Mouse (Mus musculus): ENCODE results near the gene Tmem132d. TPM values are rescaled to one million over a fixed set of nuclear protein-coding genes. Genes with fewer than 3 reads are reported as not detected.

Gene Tmem132d
- total and polyA plus RNA-seq, 2 experiments from 2014 or later, result 2.3 to 13.0 TPM

GRCm38 (mm10) chr5:128452196-128452595 lies 19.3 kb upstream of the Tmem132d start:
- H3K9ac ChIP-seq, result no peak overlapping the region
- no peak overlapping the region for H3K4me2 ChIP-seq (ENCODE audit: low read depth)
- H3K9me3 ChIP-seq (ENCODE audit: low read length), result no peaks in the 10 kb centered on the region
- no peak for TF ChIP-seq CTCF (IDR thresholded peaks at IDR 0.05; ENCODE audit: low read depth)
- 12% methylated on average over 6 of the region's 6 CpGs for WGBS
- no peaks in the 10 kb centered on the region for H3K27me3 ChIP-seq (ENCODE audit: insufficient read depth, low read length)
- DNase-seq (peak; percentile 55), ATAC-seq (peak; percentile 77)
- H3K4me1 ChIP-seq (ENCODE audit: insufficient read depth), result peaks cover 7% of the 10 kb centered on the region; the same call in 1 of the 2 replicates
- no peaks in the 10 kb centered on the region for H3K36me3 ChIP-seq (ENCODE audit: insufficient read depth)
- H3K4me3 ChIP-seq (ENCODE audit: low read depth, low read length), result no peak overlapping the region
- H3K27ac ChIP-seq (ENCODE audit: low read depth, low read length), result no peak overlapping the region

DNA sequence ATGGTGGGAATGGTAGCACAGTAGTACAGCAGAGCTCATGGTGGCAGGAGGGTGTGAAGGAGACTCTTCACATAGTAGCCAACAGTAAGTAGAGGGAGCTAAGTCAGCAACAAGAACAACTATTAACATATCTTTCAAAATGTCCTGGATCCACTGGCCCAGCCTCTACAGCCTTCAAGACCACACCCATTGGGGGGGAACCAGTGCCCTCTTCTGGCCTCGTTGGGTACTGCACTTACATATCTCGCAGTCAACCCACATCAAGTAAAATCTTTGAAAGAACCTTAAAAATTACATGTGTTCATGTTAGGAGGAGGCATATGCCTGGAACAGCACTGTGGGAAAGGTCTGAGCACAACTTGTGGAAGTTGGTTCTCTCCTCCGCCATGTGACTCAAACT lies 17.9 kb upstream of the Tmem132d start:
- TF ChIP-seq CTCF (IDR thresholded peaks at IDR 0.05; ENCODE audit: low read depth), result peak; percentile 52
- no peak for ATAC-seq
- no peaks in the 10 kb centered on the region for H3K9me3 ChIP-seq (ENCODE audit: low read length)
- no peak for DNase-seq
- H3K9ac ChIP-seq, result no peak overlapping the region
- no peak overlapping the region for H3K27ac ChIP-seq (ENCODE audit: low read depth, low read length)
- peaks cover 7% of the 10 kb centered on the region; the same call in 1 of the 2 replicates for H3K4me1 ChIP-seq (ENCODE audit: insufficient read depth)
- H3K27me3 ChIP-seq (ENCODE audit: insufficient read depth, low read length), result no peaks in the 10 kb centered on the region
- no peak overlapping the region for H3K4me3 ChIP-seq (ENCODE audit: low read depth, low read length)
- no peaks in the 10 kb centered on the region for H3K36me3 ChIP-seq (ENCODE audit: insufficient read depth)
- H3K4me2 ChIP-seq (ENCODE audit: low read depth), result no peak overlapping the region
- 84% methylated on average over 3 of the region's 3 CpGs for WGBS

DNA sequence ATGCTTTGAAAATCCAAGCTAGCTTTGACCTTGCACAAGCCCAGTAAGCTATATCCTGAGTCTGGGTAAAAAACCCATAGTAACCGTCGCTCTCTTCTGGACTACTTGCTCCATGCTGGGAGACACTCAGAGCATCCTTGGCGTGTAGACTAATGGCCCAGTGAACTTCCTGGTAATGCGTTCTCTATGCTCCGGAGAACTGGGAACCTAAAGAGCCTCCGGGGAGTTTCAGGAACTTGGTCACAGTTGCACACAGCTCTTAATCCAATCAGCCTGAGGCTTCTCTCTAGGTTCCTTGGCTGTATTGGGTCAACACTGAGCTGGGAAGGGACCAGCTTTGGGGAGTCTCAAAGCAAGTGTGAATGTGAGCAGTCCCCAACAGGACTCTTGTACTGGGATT lies 12.0 kb upstream of the Tmem132d start:
- ATAC-seq (no peak), DNase-seq (no peak)
- 19% methylated on average over 6 of the region's 6 CpGs for WGBS
- no peak for TF ChIP-seq CTCF (IDR thresholded peaks at IDR 0.05; ENCODE audit: low read depth)
- Histone ChIP-seq H3K4me3 (ENCODE audit: low read depth, low read length) (no peak overlapping the region), H3K36me3 (ENCODE audit: insufficient read depth) (no peaks in the 10 kb centered on the region), H3K9me3 (ENCODE audit: low read length) (no peaks in the 10 kb centered on the region), H3K4me1 (ENCODE audit: insufficient read depth) (no peaks in the 10 kb centered on the region), H3K9ac (no peak overlapping the region), H3K27me3 (ENCODE audit: insufficient read depth, low read length) (peaks cover 26% of the 10 kb centered on the region), H3K4me2 (ENCODE audit: low read depth) (no peak overlapping the region), H3K27ac (ENCODE audit: low read depth, low read length) (no peak overlapping the region)

- ATAC-seq (no peak), DNase-seq (no peak)
- Histone ChIP-seq H3K4me1 (ENCODE audit: insufficient read depth) (no peaks in the 10 kb centered on the region), H3K9ac (no peak overlapping the region), H3K27me3 (ENCODE audit: insufficient read depth, low read length) (peaks cover 26% of the 10 kb centered on the region), H3K4me3 (ENCODE audit: low read depth, low read length) (no peak overlapping the region), H3K36me3 (ENCODE audit: insufficient read depth) (no peaks in the 10 kb centered on the region), H3K9me3 (ENCODE audit: low read length) (no peaks in the 10 kb centered on the region), H3K4me2 (ENCODE audit: low read depth) (peak overlapping the region; percentile 26), H3K27ac (ENCODE audit: low read depth, low read length) (no peak overlapping the region)
- no peak for TF ChIP-seq CTCF (IDR thresholded peaks at IDR 0.05; ENCODE audit: low read depth)
- 33% methylated on average over 4 of the region's 4 CpGs for WGBS
Measured at GRCm38 (mm10) chr5:128443848-128444247, 11.0 kb upstream of the Tmem132d start.

- DNase-seq (no peak), ATAC-seq (no peak)
- no peak overlapping the region for H3K27ac ChIP-seq (ENCODE audit: low read depth, low read length)
- H3K9me3 ChIP-seq (ENCODE audit: low read length), result no peaks in the 10 kb centered on the region
- peaks cover 26% of the 10 kb centered on the region for H3K27me3 ChIP-seq (ENCODE audit: insufficient read depth, low read length)
- WGBS, result 6% methylated on average over 5 of the region's 5 CpGs
- H3K4me2 ChIP-seq (ENCODE audit: low read depth), result no peak overlapping the region
- H3K4me3 ChIP-seq (ENCODE audit: low read depth, low read length), result no peak overlapping the region
- no peaks in the 10 kb centered on the region for H3K36me3 ChIP-seq (ENCODE audit: insufficient read depth)
- no peaks in the 10 kb centered on the region for H3K4me1 ChIP-seq (ENCODE audit: insufficient read depth)
- H3K9ac ChIP-seq, result no peak overlapping the region
- TF ChIP-seq CTCF (IDR thresholded peaks at IDR 0.05; ENCODE audit: low read depth), result no peak
Measured at GRCm38 (mm10) chr5:128441121-128441520, 8.2 kb upstream of the Tmem132d start.

GRCm38 (mm10) chr5:128439828-128440227 lies 7.0 kb upstream of the Tmem132d start:
- H3K36me3 ChIP-seq (ENCODE audit: insufficient read depth), result no peaks in the 10 kb centered on the region
- H3K9ac ChIP-seq, result no peak overlapping the region
- no peak overlapping the region for H3K4me2 ChIP-seq (ENCODE audit: low read depth)
- no peaks in the 10 kb centered on the region for H3K4me1 ChIP-seq (ENCODE audit: insufficient read depth)
- no peak overlapping the region for H3K27ac ChIP-seq (ENCODE audit: low read depth, low read length)
- DNase-seq, result peak; percentile 76
- H3K4me3 ChIP-seq (ENCODE audit: low read depth, low read length), result no peak overlapping the region
- no peaks in the 10 kb centered on the region for H3K9me3 ChIP-seq (ENCODE audit: low read length)
- peak; percentile 97 for TF ChIP-seq CTCF (IDR thresholded peaks at IDR 0.05; ENCODE audit: low read depth)
- peak; percentile 69; the same call in 1 of the 2 replicates for ATAC-seq
- peaks cover 19% of the 10 kb centered on the region for H3K27me3 ChIP-seq (ENCODE audit: insufficient read depth, low read length)
- WGBS, result 1% methylated on average over 5 of the region's 5 CpGs

DNA sequence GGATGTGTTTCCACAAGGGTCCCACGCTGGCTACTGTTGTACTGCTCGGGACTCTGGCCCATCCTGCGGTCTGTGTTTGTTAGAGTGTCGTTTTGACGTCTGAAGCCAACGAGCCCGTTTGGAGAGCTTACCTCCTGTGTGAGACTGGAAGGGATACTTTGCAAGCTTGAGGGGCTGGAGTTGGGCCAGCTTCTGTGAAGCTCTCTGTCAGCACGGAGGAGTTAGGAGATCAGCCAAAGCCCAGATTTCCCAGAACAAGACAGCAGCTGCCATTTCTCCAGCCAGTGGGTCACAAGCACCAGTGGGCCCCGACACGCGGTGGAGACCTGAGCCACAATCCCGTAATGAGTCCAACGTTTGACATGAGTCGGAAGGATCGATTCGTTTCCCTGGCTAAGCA lies 5.2 kb upstream of the Tmem132d start:
- H3K36me3 ChIP-seq (ENCODE audit: insufficient read depth), result no peaks in the 10 kb centered on the region
- H3K4me1 ChIP-seq (ENCODE audit: insufficient read depth), result no peaks in the 10 kb centered on the region
- H3K9me3 ChIP-seq (ENCODE audit: low read length), result no peaks in the 10 kb centered on the region
- ATAC-seq, result no peak
- no peak for DNase-seq
- no peak overlapping the region for H3K9ac ChIP-seq
- H3K4me3 ChIP-seq (ENCODE audit: low read depth, low read length), result no peak overlapping the region
- WGBS, result 31% methylated on average over 16 of the region's 16 CpGs
- H3K27me3 ChIP-seq (ENCODE audit: insufficient read depth, low read length), result peaks cover 27% of the 10 kb centered on the region
- no peak for TF ChIP-seq CTCF (IDR thresholded peaks at IDR 0.05; ENCODE audit: low read depth)
- H3K27ac ChIP-seq (ENCODE audit: low read depth, low read length), result no peak overlapping the region
- no peak overlapping the region for H3K4me2 ChIP-seq (ENCODE audit: low read depth)
